Mouse (Mus musculus) intestine, postnatal 0 days (tissue): ENCODE data around the gene Inca1. TPM values are rescaled to one million over a fixed set of nuclear protein-coding genes. Genes with fewer than 3 reads are reported as not detected.

Experiments used
- ATAC-seq: fragments of 200-750 bp; cut with Nextera tagmentation; 2 replicates; pipeline ENCODE4 v1.8.0; 2017; ENCODE audit warnings: mild to moderate bottlenecking, moderate TSS enrichment, moderate library complexity
- H3K27ac ChIP-seq: fragments of 300-500 bp; sonication (generic); 2 replicates; pipeline ENCODE4 v1.5.1; 2014; ENCODE audit warnings: mild to moderate bottlenecking, low read depth, low read length, moderate library complexity
- H3K27me3 ChIP-seq: fragments of 300-500 bp; sonication (generic); replicated peaks from 2 replicates; pipeline ENCODE4 v1.6.1; 2014; ENCODE audit warnings: low read length, mixed read lengths; ENCODE audit not compliant: control insufficient read depth, insufficient read depth
- H3K36me3 ChIP-seq: fragments of 300-500 bp; sonication (generic); 2 replicates; pipeline ENCODE4 v1.6.1; 2014; ENCODE audit warnings: mild to moderate bottlenecking, moderate library complexity; ENCODE audit not compliant: control insufficient read depth, insufficient read depth
- H3K4me1 ChIP-seq: fragments of 300-500 bp; sonication (generic); replicated peaks from 2 replicates; pipeline ENCODE4 v1.6.1; 2014; ENCODE audit warnings: antibody characterized with exemption, low read length, mixed read lengths; ENCODE audit not compliant: control insufficient read depth, insufficient read depth
- H3K4me2 ChIP-seq: fragments of 300-500 bp; sonication (generic); replicated peaks from 2 replicates; pipeline ENCODE4 v1.6.1; 2014; ENCODE audit warnings: low read depth, mild to moderate bottlenecking, moderate library complexity
- H3K4me3 ChIP-seq: fragments of 300-500 bp; sonication (generic); 2 replicates; pipeline ENCODE4 v1.5.1; 2014; ENCODE audit warnings: low read depth, low read length
- H3K9ac ChIP-seq: fragments of 300-500 bp; sonication (generic); 2 replicates; pipeline ENCODE4 v1.6.1; 2014; ENCODE audit warnings: mild to moderate bottlenecking, low read depth, low read length
- H3K9me3 ChIP-seq: fragments of 300-500 bp; sonication (generic); 2 replicates; pipeline ENCODE4 v1.6.1; 2016; ENCODE audit warnings: mixed run types; ENCODE audit not compliant: control insufficient read depth
- CTCF ChIP-seq: sonication (generic); IDR thresholded peaks from 2 replicates; pipeline ENCODE4 v1.5.1; 2016; ENCODE audit warnings: low read depth, mild to moderate bottlenecking, control low read depth, antibody characterized with exemption, moderate library complexity
- WGBS: fragments of 180-500 bp; shearing (Covaris S2); extraction: QIAGEN DNeasy Blood & Tissue Kit; methylation state at CpG from one replicate; pipeline ENCODE4 v1.1.7; 2014; 5-methylcytosine and 5-hydroxymethylcytosine counted together
- polyA plus RNA-seq: library from polyadenylated mRNA; unstranded; fragments of >200 nt; fragmentation: Nextera tagmentation; extraction: Ambion mirVana; gene quantifications from 2 replicates; pipeline ENCODE4 v1.2.1, GENCODE M21; 2015

Gene Inca1
- polyA plus RNA-seq, 1 experiment from 2014 or later, result 2.8 TPM

DNA sequence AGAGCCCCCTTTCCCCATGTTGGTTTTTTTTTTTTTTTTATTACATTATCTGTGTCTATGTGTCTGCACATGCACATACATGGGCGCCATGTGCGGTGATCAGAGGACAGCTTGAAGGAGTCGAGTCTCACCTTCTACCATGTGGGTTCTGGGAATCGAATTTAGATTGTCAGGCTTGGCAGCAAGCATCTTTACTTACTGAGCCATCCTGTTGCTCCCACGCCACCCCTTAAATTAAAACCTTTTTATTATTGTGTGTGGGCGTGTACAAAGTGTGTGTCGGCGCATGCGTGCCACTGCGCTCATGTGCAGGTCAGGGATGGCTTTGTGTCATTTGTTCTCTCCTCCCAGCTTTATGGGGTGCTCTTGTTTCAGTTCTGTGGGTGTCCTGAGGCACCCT lies 11.1 kb upstream of the Inca1 start:
- H3K4me1 ChIP-seq, result no peaks in the 10 kb centered on the region
- H3K27ac ChIP-seq, result no peak overlapping the region
- WGBS, result 92% methylated on average over 10 of the region's 10 CpGs
- no peak overlapping the region for H3K4me2 ChIP-seq
- no peak overlapping the region for H3K4me3 ChIP-seq
- peaks cover 76% of the 10 kb centered on the region for H3K36me3 ChIP-seq
- no peak overlapping the region for H3K9ac ChIP-seq
- no peak for ATAC-seq
- H3K27me3 ChIP-seq, result no peaks in the 10 kb centered on the region
- no peak for TF ChIP-seq CTCF
- no peaks in the 10 kb centered on the region for H3K9me3 ChIP-seq

DNA sequence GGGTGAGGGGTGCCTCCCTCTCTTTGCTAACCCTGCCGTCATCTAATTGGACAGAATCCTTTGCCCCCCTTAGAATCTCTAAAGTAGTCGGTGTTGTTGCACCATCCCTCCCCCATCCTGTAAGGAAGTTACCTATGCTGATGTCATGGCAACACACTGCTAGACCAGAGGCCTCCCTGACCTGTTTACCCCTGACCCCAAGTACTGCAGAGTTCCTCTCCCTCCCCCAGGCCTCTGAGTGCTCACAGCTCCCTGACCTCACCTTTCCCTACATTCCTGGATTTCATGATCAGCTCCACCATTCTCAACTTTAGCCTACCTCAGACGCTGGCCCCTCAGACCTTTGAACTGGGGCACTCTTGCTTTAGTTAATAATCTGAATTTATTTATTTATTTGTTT lies 6.2 kb upstream of the Inca1 start:
- no peaks in the 10 kb centered on the region for H3K27me3 ChIP-seq
- 65% methylated on average over 3 of the region's 3 CpGs for WGBS
- TF ChIP-seq CTCF, result no peak
- no peak overlapping the region for H3K4me2 ChIP-seq
- H3K9me3 ChIP-seq, result no peaks in the 10 kb centered on the region
- H3K4me3 ChIP-seq, result no peak overlapping the region
- 0 out of 2 replicates have a peak overlapping the region, but pooled peaks have one; percentile 3 for H3K9ac ChIP-seq
- no peak overlapping the region for H3K27ac ChIP-seq
- H3K36me3 ChIP-seq, result peaks cover 77% of the 10 kb centered on the region
- ATAC-seq, result peak; percentile 28; the same call in 1 of the 2 replicates
- peaks cover 4% of the 10 kb centered on the region for H3K4me1 ChIP-seq

DNA sequence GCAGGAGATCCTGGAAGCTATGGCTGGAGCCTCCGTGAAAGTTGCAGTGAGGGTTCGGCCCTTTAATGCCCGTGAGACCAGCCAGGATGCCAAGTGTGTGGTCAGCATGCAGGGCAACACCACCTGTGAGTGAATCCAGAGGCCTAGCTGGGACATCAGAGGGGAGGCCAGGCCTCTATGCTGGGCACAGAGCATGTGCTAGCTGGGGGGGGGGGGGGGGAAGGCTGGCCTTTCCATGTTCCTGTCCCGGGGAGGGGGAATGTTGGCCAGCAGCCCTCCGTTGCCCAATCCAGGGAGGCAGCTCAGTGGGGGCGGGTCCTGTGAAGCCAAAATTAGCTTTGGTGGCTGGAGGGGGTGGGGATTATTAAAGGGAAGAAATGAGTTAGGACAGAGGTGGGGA lies 2.8 kb upstream of the Inca1 start:
- Histone ChIP-seq H3K27ac (no peak overlapping the region), H3K27me3 (no peaks in the 10 kb centered on the region), H3K4me3 (no peak overlapping the region), H3K4me2 (no peak overlapping the region; the same call in 1 of the 2 replicates), H3K36me3 (peaks cover 43% of the 10 kb centered on the region), H3K4me1 (peaks cover 4% of the 10 kb centered on the region), H3K9me3 (no peaks in the 10 kb centered on the region), H3K9ac (no peak overlapping the region)
- no peak for TF ChIP-seq CTCF
- WGBS, result 78% methylated on average over 6 of the region's 6 CpGs
- no peak for ATAC-seq

DNA sequence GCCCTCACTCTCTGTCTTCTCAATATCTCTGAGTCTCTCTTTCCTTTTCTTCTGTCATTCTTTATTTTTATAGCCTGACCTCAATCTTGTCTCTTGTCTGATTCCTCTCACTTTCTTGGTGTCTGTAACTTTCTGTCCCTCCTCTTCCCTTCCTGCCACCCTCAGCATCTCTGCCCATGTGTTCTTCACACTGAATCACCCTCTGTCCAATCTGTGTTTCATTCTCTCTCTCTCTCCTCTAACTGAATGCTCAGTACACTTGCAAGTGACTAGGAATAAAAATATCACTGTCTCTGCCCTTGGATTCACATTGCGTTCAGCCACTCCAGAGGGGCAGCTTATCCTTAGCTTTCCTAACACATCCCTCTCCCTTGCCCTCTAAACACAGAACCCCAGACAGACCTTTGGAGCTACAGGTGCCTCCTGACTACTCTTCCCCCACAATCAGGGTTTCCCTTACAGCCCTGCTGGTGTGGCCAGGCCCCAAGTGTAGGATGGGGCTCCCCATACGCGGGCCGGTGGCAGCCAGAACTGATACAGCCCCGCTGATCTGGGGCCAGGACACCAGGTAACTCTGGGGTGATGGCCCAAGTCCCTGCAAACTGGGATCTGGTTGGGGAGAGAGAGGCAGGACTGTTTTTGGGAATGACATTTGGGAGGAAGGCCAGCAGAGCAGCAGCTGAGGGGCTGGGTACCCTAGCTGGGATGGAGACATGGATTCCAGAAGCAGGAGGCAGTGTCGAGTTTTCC lies 2.2 kb upstream of the Inca1 start:
- no peak overlapping the region for H3K27ac ChIP-seq
- peak overlapping the region; percentile 76 for H3K4me2 ChIP-seq
- WGBS, result 58% methylated on average over 6 of the region's 6 CpGs
- 0 out of 2 replicates have a peak overlapping the region, but pooled peaks have one; percentile 31 for H3K9ac ChIP-seq
- no peak for TF ChIP-seq CTCF
- no peak for ATAC-seq
- H3K27me3 ChIP-seq, result no peaks in the 10 kb centered on the region
- H3K4me3 ChIP-seq, result peak overlapping the region; percentile 95; the same call in 1 of the 2 replicates
- peaks cover 4% of the 10 kb centered on the region for H3K4me1 ChIP-seq
- H3K36me3 ChIP-seq, result peaks cover 38% of the 10 kb centered on the region
- no peaks in the 10 kb centered on the region for H3K9me3 ChIP-seq

DNA sequence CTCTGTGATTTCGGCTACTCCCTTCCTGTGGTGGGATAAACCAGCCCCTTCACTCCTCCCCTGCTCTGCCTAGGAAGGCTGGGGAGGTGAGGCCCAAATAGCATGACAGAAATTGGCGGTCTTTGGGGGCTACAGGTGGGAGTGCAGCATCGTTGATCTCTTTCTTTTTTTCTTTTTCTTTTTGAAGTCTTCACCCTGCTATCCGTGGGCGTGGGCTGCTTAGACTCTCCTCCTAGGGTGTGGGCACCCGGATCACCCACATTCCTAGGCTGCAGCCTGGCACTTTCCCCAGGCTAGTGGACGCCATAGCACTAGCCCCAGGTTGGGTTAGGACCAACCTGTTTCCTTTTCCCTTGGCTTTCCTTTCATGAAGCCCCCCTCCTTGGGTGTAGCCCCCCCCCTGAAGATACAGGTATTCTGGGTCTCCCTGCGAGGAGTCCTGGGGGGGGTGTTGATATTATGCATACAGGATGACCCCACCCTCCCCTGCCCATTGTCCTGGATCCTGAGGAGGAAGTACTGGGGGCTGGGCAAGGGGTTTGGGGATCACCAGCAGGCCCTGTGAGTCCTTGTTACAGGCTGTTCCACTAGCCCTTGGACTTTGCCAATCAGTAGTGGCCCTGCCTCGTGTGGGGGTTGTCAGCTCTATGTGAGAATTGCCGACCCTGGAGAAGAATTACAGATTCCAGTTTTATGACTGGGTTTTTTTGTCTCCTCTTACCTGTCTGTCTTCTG lies 1.4 kb upstream of the Inca1 start:
- TF ChIP-seq CTCF, result no peak
- Histone ChIP-seq H3K4me3 (peak overlapping the region; percentile 95), H3K27ac (peak overlapping the region; percentile 91), H3K36me3 (peaks cover 30% of the 10 kb centered on the region), H3K4me2 (peak overlapping the region; percentile 76), H3K9me3 (no peaks in the 10 kb centered on the region), H3K4me1 (peaks cover 4% of the 10 kb centered on the region), H3K27me3 (no peaks in the 10 kb centered on the region), H3K9ac (peak overlapping the region; percentile 86)
- ATAC-seq, result no peak
- 3% methylated on average over 10 of the region's 10 CpGs for WGBS

DNA sequence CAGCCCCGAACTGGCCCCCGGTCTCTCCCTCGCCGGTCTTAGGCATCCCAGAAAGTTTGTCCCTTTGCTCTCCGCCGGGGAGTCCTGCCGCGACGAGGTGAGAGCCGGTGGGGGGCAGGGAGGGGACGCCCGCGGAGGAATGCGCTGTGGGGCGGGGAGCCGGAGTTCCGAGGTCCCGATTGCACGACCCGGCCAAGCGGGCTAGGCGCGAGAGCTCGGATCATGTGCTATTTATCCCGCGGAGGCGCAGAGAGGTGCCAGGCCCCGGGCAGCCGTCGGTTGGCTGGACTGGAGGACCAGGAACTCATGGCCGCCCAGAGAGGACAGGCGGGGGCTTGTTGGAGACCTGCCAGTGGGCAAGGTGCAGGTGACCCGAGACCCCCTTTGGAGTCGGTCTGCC lies 658 bp upstream of the Inca1 start:
- under 1% methylated on average over 34 of the region's 34 CpGs for WGBS
- no peaks in the 10 kb centered on the region for H3K9me3 ChIP-seq
- peak overlapping the region; percentile 95 for H3K4me3 ChIP-seq
- no peaks in the 10 kb centered on the region for H3K27me3 ChIP-seq
- peak overlapping the region; percentile 76 for H3K4me2 ChIP-seq
- ATAC-seq, result peak; percentile 53
- H3K36me3 ChIP-seq, result peaks cover 22% of the 10 kb centered on the region
- peak overlapping the region; percentile 86 for H3K9ac ChIP-seq
- H3K27ac ChIP-seq, result peak overlapping the region; percentile 91
- TF ChIP-seq CTCF, result no peak
- peaks cover 4% of the 10 kb centered on the region for H3K4me1 ChIP-seq
